Mouse (Mus musculus) layer of hippocampus, postnatal 10 days (tissue): ENCODE measurements around the gene Rapgefl1. TPM values are rescaled to one million over a fixed set of nuclear protein-coding genes. Genes with fewer than 3 reads are reported as not detected.

Experiments used
- DNase-seq, 2 experiments: peaks; one replicate each; pipeline ENCODE4 v3.0.0; 2021; ENCODE audit warnings: low spot score in 2 of 2
- total RNA-seq, 2 experiments: library from RNA; stranded (reverse); gene quantifications; 2 replicates each; pipeline ENCODE4 v1.2.3; 2021

Gene Rapgefl1
- total RNA-seq, 2 experiments from 2014 or later, result 148 to 154 TPM

DNA sequence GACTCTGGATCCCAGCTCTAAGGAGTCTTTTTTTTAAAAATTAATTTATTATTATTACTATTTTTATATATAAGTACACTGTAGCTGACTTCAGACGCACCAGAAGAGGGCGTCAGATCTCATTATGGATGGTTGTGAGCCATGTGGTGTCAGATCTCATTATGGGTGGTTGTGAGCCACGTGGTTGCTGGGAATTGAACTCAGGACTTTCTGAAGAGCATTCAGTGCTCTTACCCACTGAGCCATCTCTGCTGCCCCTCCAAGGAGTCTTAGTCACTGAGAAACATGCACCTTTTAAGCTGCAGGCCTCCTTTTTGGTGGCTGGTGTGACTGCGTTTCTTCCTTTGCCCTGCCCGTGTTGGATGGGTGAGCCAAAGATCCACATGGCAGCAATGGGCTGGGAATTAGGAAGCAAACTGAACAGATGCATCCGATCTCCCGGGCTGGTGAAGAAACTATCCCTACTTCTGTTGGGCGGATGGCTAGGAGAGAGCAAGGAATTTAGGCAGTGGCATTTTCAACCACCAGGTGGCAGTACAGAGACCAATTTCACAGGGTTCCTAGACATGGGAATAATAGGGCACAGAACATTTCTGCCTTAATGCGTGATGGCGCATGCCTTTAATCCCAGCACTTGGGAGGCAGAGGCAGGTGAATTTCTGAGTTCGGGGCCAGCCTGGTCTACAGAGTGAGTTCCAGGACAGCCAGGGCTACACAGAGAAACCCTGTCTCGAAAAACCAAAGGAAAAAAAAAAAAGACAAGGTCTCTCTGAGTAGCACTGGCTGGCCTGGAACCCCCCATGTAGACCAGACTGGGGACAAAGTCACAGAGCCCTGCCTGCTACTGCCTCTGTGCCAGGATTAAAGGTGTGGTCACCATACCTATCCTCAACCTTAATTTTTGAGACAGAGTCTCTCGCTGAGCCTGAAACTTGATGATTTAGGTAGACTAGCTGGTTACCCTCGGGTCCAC is 22.5 kb downstream of the Rapgefl1 start:
- DNase-seq, result peak; percentile 91 to 95

DNA sequence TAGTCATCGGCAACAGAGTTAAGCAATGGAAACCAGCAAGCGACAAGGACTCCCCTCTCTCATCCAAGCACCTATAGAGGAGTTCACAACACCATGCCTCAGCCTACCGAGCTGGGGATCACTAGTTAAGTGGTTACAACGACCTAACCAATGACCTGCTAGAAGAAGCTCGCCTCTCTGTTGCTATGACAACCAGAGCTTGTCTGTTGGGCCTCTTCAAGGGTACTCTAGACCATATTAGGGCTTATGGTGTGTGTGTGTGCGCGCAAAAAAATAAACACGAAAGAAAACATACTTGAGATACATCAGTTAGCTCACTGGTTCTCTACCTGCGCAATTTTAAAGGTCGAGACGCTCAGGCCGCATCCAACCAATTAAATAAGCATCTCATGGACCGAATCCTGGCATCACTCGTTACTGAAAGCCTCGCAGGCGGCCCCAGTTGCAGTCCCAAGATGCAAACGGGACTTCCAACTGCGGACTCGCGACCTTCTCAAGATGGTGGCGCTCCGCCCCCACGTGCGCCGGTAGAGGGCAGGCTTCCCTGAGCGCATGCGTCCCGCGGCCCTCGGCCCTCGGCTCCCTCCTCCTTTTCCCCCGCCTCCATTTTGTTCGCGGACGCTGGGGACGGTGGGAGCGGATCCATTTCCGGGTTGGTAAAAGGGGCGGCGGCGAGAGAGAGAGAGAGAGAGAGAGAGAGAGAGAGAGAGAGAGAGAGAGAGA is 26.6 kb downstream of the Rapgefl1 start, which contains the start of gene Wipf2:
TSS of gene Wipf2 (plus strand) at position 611 of the 723 bp plus-strand sequence.
- peak; percentile 96 to 97 for DNase-seq

DNA sequence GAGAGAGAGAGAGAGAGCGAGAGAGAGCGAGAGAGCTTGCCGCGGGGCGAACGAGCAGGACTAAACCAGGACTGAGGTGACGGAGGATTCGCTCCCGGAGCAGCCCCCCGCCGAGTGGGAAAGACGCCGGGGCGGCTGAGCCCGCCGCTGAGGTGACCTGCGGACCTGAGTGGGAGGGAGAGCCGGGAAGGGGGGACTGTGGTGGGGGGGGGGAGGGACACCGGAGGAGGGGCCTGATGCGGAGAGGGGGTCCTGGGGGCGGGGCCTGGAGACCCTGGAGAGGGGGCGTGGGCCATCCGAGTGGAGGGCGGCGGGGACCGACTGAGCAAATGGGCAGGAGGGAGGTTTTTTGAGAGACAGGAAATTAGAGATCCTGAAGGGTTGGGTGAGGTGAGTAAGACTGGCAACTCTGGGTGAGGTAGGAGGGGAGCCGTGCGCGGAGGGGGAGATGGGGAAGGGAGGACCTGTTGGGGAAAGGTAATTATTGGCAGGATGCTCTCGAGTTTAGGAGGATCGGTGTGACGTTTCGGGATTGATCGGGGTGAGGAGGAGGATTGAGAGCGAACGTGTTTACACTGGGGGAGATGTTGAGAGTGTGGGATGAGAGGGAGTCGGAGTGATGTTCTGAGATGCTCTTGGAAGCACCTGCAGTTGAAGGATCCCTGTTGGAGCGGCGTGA is 27.3 kb downstream of the Rapgefl1 start:
- DNase-seq, result peak in 1 of 2 experiments; percentile 74

DNA sequence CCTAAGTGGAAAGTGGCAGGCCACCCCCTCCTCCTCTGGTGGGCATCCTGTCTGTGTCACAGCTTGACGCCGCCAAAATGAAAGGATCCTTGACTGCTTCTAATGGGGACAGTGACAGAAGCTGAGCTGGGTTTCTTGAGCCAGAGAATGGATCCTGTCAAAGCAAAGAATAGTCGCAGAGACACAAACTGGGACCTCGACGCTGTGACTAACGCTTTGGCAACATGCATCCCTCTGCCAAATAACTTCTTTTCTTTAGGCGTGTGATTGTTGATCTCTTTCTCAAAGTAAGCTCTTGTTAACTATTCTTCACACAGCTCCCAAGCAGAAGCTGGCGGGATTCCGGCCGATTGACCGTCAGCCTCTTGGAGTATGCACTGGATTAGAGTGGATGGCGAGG is 30.7 kb downstream of the Rapgefl1 start:
- DNase-seq, result peak in 1 of 2 experiments; percentile 40

DNA sequence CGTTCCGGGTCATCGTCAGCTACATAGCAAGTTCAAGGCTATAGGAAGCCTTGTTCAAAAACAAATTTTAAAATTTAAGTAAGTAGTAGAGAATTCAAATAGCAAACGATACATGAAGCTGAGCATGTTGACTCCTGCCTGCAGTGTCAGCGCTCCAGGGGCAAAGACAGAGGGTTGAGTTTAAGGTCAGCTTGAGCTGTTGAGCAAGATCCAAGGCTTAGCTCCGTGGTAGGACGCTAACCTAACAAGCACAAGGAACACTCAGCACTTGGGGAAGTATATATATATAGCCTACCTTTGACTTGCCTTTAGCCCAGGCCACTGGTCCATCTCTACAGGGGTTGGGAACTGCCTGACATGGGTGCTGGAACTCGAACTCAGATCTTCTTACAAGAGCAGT is 33.3 kb downstream of the Rapgefl1 start:
- no peak for DNase-seq

DNA sequence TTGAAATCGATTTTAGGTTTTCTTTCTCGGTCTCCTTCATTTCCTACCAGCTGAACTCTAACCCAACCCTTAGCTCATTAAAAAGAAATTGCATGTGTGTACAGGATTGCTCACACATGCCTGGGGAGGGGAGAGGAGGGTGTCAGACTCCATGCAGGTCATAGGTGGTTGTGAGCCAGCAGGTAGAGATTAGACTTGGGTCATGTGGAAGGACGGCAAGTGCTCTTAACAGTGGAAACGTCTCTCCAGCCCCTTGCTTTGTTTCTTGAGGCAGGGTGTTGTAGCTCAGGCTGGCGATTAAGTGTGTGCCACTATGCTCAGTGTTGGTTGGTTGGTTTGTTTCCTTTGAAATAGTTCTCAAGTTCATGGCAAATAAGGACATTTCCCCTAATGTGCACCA is 34.2 kb downstream of the Rapgefl1 start:
- DNase-seq, result no peak

DNA sequence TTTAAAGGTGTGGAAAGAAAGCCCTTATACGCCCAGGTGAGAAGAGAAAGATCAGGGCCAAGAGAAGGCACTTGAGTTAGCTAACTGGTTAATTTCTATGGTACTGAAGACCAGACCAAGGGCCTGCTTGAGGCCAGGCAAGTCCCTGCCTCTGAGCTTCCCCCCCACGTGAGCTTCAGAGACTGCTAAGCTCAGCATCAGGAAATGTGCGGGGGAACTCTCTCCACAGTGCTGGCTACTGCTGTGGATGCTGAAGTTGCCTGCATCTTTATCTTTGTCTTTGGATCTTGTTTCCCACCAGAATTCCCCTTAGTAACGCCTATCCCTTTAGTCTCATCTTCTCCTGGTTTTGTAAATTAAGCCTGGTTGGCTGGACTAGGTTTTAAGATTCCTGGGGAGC is 34.8 kb downstream of the Rapgefl1 start:
- DNase-seq, result no peak

DNA sequence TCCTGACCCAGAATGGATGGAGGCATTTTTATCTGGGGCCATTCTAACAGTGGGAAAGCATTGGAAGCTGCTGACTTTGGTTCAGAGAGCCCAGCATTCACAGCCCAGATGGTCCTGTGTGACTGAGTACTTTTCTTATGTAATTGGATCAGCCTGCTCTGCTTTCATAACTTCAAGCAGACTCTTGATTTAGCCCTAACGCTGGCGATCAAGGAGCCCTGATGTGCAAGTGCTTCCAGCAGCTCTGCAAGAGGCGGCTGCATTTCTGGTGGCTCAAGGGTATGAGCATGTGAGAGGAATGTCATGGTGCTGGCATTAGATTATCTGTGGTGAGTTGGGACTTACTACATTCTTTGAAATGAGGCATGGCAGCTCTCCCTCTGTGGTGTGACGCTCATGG is 35.5 kb downstream of the Rapgefl1 start:
- DNase-seq, result peak in 1 of 2 experiments; percentile 41

DNA sequence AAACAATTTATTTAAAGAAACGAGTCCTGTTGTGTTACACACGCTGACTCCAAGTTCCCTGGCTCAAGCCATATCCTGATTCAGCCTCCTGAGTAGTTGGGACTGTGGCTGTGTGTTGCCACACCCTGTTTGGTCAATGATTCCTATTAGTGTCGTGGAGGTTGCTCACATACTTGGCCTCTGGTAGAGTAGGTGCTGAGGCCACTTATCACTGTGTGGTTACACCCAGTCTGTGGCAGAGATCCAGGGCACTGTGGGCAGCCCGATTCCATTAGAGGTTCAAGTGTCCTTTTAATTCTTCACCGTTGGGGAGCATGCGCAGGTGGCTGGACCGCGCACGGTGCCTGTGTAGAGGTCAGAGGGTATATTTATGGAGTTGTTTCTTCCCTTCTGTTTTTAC is 37.3 kb downstream of the Rapgefl1 start:
- no peak for DNase-seq

DNA sequence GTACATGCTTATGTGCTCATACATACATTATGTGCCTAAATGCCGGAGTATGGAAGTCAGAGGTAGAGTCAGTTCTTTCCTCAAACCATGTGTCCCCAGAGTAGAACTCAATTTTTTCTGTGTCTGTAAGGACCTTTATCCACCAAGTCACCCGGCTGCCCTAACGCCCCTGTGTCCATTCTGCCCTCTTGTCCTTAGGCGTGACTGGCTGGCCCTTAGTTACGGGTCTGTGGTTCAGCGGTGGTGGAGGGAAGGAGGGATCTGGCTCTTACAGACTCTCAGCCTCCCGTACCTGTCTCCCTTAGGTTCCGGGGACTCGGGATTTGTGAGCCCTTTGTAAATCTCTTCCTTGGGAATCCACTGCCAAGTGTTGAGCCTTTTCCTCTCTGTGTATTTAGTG is 40.4 kb downstream of the Rapgefl1 start:
- no peak for DNase-seq

DNA sequence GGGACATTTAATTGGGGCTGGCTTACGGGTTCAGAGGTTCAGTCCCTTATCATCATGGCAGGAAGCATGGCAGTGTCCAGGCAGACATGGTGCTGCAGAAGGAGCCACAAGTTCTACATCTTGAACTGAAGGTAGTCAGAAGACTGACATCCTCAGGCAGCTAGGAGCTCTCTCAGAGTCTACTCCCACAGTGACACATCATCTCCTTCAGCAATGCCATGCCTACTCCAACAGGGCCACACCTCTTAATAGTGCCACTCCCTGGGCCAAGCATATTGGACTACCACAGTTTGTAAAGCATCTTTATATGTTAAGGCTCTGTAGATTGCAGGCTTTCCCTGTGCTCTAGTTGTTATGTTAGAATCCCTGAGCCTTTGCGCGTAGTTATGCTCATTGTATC is 51.1 kb downstream of the Rapgefl1 start:
- DNase-seq, result no peak

DNA sequence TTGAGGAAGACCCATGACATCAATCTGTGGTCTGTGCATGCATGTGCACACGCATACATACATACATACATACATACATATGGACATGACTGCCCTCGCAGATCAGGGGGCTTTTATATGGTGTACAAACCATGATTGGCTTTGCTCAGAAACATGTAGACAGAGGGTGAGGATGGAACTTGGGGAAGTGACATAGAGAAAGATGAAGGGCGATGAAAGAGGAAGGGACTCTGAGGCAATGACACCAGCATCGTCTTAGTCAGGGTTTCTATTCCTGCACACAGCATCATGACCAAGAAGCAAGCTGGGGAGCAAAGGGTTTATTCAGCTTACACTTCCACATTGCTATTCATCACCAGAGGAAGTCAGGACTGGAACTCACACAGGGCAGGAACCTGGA is 52.5 kb downstream of the Rapgefl1 start:
- DNase-seq, result no peak

DNA sequence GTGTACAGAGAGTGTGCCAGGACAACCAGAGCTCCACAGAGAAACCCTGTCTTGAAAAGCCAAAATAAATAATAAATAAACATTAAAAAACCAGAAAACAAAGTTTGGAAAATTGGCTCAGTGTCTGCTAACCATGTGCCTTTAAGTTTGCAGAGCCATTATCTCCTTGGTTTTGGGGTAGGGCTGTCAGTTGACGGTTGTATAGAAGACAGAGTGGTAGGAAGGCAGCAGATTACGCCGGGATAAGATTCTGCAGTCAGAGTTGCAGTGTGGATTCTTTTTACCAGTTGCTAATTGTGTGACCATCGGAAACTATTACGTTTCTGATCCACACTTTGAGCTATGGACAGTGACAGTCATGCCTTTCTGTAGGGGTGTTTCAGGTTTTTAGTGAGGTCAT is 53.4 kb downstream of the Rapgefl1 start:
- DNase-seq, result no peak

DNA sequence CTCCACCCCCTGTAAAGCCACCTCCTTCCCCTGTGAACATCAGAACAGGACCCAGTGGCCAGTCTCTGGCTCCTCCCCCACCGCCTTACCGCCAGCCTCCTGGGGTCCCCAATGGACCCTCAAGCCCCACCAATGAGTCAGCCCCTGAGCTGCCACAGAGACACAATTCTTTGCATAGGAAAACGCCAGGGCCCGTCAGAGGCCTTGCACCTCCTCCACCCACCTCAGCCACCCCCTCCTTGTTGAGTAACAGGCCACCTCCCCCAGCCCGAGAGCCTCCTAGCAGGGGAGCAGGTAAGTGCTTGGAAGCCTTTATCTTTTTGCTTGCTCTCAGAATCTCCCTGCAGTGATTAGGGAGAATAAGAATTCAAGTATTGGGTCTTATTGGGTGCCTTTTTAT is 55.8 kb downstream of the Rapgefl1 start:
- no peak for DNase-seq

DNA sequence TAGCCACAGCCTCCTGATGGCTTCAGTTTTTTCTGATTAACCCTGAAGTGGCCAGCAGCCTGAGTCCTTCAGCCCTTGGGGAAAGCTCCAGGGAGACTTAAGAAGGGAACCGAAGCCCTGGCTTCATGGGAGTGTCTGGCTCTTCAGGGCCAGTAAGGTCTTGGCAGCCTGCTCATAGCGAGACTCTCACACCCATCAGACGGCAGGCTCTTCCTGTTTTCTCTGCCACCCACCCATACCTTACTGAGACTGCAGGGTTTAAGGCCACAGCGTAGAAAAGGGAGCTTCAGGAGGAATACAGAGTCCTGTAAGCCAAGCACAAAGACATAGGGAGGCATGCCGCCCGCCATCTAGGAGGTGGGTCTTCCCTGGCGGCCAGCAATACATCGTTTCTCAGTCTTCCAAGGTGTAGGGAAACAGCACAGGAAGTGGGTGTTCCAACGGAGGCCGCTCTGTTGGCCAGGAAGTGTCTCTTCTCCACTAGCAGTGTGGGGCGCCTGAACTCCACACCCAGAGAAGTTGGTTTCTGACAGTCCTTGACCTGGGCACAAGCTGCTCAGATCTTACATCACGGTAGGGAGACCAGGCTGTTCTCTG is 64.0 kb downstream of the Rapgefl1 start:
- no peak for DNase-seq

DNA sequence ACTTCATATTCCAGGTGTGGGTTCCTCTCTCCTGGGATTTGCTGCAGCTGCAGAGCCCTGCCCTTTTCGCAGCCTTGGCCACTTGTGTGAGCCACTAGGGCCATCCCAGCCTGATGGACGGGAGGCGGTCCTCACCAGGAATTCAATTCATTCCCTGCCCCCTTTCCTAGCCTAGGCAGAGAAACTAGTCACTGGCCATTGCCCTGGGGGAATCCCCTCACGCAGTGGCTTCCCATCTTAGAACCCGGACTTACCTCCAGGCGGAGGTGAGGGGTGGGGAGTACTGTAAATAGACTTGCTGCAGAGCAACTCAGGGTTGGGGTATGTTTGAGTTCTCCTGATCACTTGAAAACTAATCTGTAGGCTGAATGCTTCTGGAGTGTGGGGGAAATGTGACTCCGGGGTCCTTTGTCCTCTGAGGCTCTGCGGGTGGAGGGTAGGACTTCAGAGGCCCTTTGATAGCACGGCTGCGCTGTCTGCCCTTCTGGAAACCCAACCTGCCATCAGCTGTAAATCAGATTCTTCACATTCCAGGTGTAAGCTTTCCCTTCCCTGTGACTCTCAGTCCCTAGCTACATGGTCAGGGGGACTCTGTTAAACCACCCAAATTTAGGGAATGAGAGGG is 66.1 kb downstream of the Rapgefl1 start:
- no peak for DNase-seq

Other genes with a start within 250 kb of the Rapgefl1 start
- gene Ormdl3, start 249.4 kb upstream of the Rapgefl1 start, total RNA-seq, result 10 to 100 TPM; 53.6 to 56.9 TPM
- not detected for gene Lrrc3c, start 238.5 kb upstream of the Rapgefl1 start, total RNA-seq
- 10 to 100 TPM; 14.1 to 17.2 TPM for gene Gm12355, start 211.1 kb upstream of the Rapgefl1 start, total RNA-seq
- gene Gsdma3, start 210.4 kb upstream of the Rapgefl1 start, total RNA-seq, result under 1 TPM in 1 of 2 experiments, not detected in 1; 0.50 TPM
- gene Gsdma2, start 190.0 kb upstream of the Rapgefl1 start, total RNA-seq, result not detected
- gene Gsdma, start 172.4 kb upstream of the Rapgefl1 start, total RNA-seq, result not detected
- gene Psmd3, start 154.2 kb upstream of the Rapgefl1 start, total RNA-seq, result 100 to 1,000 TPM; 127 to 130 TPM
- not detected for gene Csf3, start 135.5 kb upstream of the Rapgefl1 start, total RNA-seq
- 100 to 1,000 TPM in 1 of 2 experiments, 10 to 100 TPM in 1; 93.8 to 103 TPM for gene Med24, start 107.3 kb upstream of the Rapgefl1 start, total RNA-seq
- gene Thra, start 96.1 kb upstream of the Rapgefl1 start, total RNA-seq, result 1,000 to 10,000 TPM; 1,331 to 1,411 TPM
- gene Nr1d1, start 61.5 kb upstream of the Rapgefl1 start, total RNA-seq, result 10 to 100 TPM; 39.1 to 41.5 TPM
- 100 to 1,000 TPM; 147 to 157 TPM for gene Msl1, start 41.3 kb upstream of the Rapgefl1 start, total RNA-seq
- gene Casc3, start 31.9 kb upstream of the Rapgefl1 start, total RNA-seq, result 10 to 100 TPM; 65.8 to 66.3 TPM
- 10 to 100 TPM; 29.7 to 30.9 TPM for gene Wipf2, start 26.9 kb downstream of the Rapgefl1 start, total RNA-seq
- 1 to 10 TPM; 1.1 to 2.2 TPM for gene Cdc6, start 71.0 kb downstream of the Rapgefl1 start, total RNA-seq
- 10 to 100 TPM; 21.7 to 24.0 TPM for gene Rara, start 91.0 kb downstream of the Rapgefl1 start, total RNA-seq
- 1 to 10 TPM; 2.4 to 3.6 TPM for gene Gjd3, start 146.2 kb downstream of the Rapgefl1 start, total RNA-seq
- 10 to 100 TPM; 16.6 to 19.1 TPM for gene Top2a, start 187.4 kb downstream of the Rapgefl1 start, total RNA-seq
- 10 to 100 TPM; 95.0 to 96.7 TPM for gene Igfbp4, start 204.5 kb downstream of the Rapgefl1 start, total RNA-seq